Mouse (Mus musculus) gastrocnemius, postnatal 10 days (tissue): ENCODE data around the gene Hoxa10. TPM values are rescaled to one million over a fixed set of nuclear protein-coding genes. Genes with fewer than 3 reads are reported as not detected.

ENCODE experiments used
- DNase-seq: peaks from one replicate; pipeline ENCODE4 v3.0.0; 2021; ENCODE audit warnings: mixed read lengths
- total RNA-seq, 2 experiments: library from RNA; stranded (reverse); gene quantifications; 2 replicates each; pipeline ENCODE4 v1.2.3; 2021

Gene Hoxa10
- total RNA-seq, 2 experiments from 2014 or later: 30.2 to 30.8 TPM

GRCm38 (mm10) chr6:52245757-52246142 is 5.1 kb upstream of the Hoxa10 start, which contains the start of gene Hoxa11:
TSS of gene Hoxa11 (minus strand) at chr6:52245810.
- DNase-seq: peak; percentile 17

GRCm38 (mm10) chr6:52245040-52245756 is 4.5 kb upstream of the Hoxa10 start:
- no peak for DNase-seq

GRCm38 (mm10) chr6:52244471-52245039 is 3.9 kb upstream of the Hoxa10 start:
- no peak for DNase-seq

- DNase-seq: peak; percentile 8
These were observed 3.0 kb upstream of the Hoxa10 start for GRCm38 (mm10) chr6:52243681-52244121.

GRCm38 (mm10) chr6:52242801-52243332 is 2.2 kb upstream of the Hoxa10 start:
- peak; percentile 9 for DNase-seq

- peak; percentile 4 for DNase-seq
These were observed 457 bp upstream of the Hoxa10 start for GRCm38 (mm10) chr6:52241001-52241621.

- peak; percentile 53 for DNase-seq
These were observed 847 bp downstream of the Hoxa10 start for GRCm38 (mm10) chr6:52239625-52240388.

- DNase-seq: no peak
These were observed 1.7 kb downstream of the Hoxa10 start for GRCm38 (mm10) chr6:52238976-52239375.

- DNase-seq: peak; percentile 13
These were observed 2.5 kb downstream of the Hoxa10 start for GRCm38 (mm10) chr6:52238155-52238545.

- DNase-seq: peak; percentile 25
These were observed 3.1 kb downstream of the Hoxa10 start for GRCm38 (mm10) chr6:52237346-52238154.

GRCm38 (mm10) chr6:52236806-52237205 is 3.8 kb downstream of the Hoxa10 start:
- DNase-seq: no peak

- DNase-seq: no peak
These were observed 4.8 kb downstream of the Hoxa10 start for GRCm38 (mm10) chr6:52235866-52236265.

- no peak for DNase-seq
These were observed 5.4 kb downstream of the Hoxa10 start for GRCm38 (mm10) chr6:52235267-52235666.

- DNase-seq: peak; percentile 65
These were observed 6.1 kb downstream of the Hoxa10 start for GRCm38 (mm10) chr6:52234428-52235140.

GRCm38 (mm10) chr6:52233546-52234427 is 6.9 kb downstream of the Hoxa10 start:
- DNase-seq: peak; percentile 85

- peak; percentile 40 for DNase-seq
These were observed 7.6 kb downstream of the Hoxa10 start for GRCm38 (mm10) chr6:52232984-52233545.

- peak; percentile 54 for DNase-seq
These were observed 8.1 kb downstream of the Hoxa10 start for GRCm38 (mm10) chr6:52232568-52232965.

- peak; percentile 5 for DNase-seq
These were observed 8.6 kb downstream of the Hoxa10 start for GRCm38 (mm10) chr6:52231885-52232567.
